Mouse (Mus musculus) liver, embryonic 11.5 days (tissue): ENCODE results near the gene Cyp26a1. TPM values are rescaled to one million over a fixed set of nuclear protein-coding genes. Genes with fewer than 3 reads are reported as not detected.

Experiments used
- ATAC-seq: fragments of 200-750 bp; cut with Nextera tagmentation; replicated peaks from 2 replicates; pipeline ENCODE4 v1.8.0; 2017; ENCODE audit warnings: moderate number of reproducible peaks, mild to moderate bottlenecking, moderate TSS enrichment, moderate library complexity; ENCODE audit not compliant: low FRiP score
- DNase-seq: peaks from one replicate; pipeline ENCODE4 v3.0.0-alpha.2; 2017; ENCODE audit warnings: low spot score
- H3K27ac ChIP-seq: fragments of 300-500 bp; sonication (generic); 2 replicates; pipeline ENCODE4 v1.5.1; 2014; ENCODE audit warnings: mild to moderate bottlenecking, low read depth, low read length, control low read depth
- H3K27me3 ChIP-seq: fragments of 300-500 bp; sonication (generic); replicated peaks from 2 replicates; pipeline ENCODE4 v1.6.1; 2014; ENCODE audit warnings: low read length, mixed read lengths; ENCODE audit not compliant: control insufficient read depth, insufficient read depth
- H3K36me3 ChIP-seq: fragments of 300-500 bp; sonication (generic); 2 replicates; pipeline ENCODE4 v1.6.1; 2014; ENCODE audit warnings: mild to moderate bottlenecking, low read length, moderate library complexity, mixed read lengths; ENCODE audit not compliant: control insufficient read depth, insufficient read depth
- H3K4me1 ChIP-seq: fragments of 300-500 bp; sonication (generic); replicated peaks from 2 replicates; pipeline ENCODE4 v1.6.1; 2014; ENCODE audit warnings: low read length, mixed read lengths; ENCODE audit not compliant: control insufficient read depth, insufficient read depth
- H3K4me2 ChIP-seq: fragments of 300-500 bp; sonication (generic); 2 replicates; pipeline ENCODE4 v1.6.1; 2014; ENCODE audit warnings: mild to moderate bottlenecking, control low read depth, moderate library complexity
- H3K4me3 ChIP-seq: fragments of 300-500 bp; sonication (generic); 2 replicates; pipeline ENCODE4 v1.5.1; 2014; ENCODE audit warnings: low read depth, low read length, control low read depth
- H3K9ac ChIP-seq: fragments of 300-500 bp; sonication (generic); 2 replicates; pipeline ENCODE4 v1.6.1; 2014; ENCODE audit warnings: low read depth, low read length, control low read depth
- H3K9me3 ChIP-seq: fragments of 300-500 bp; sonication (generic); 2 replicates; pipeline ENCODE4 v1.6.1; 2016; ENCODE audit warnings: low read length, inconsistent platforms, mixed read lengths; ENCODE audit not compliant: control insufficient read depth
- WGBS: fragments of 180-500 bp; shearing (Covaris S2); extraction: QIAGEN DNeasy Blood & Tissue Kit; methylation state at CpG from one replicate; pipeline ENCODE4 v1.1.7; 2014; 5-methylcytosine and 5-hydroxymethylcytosine counted together
- polyA plus RNA-seq: library from polyadenylated mRNA; unstranded; fragments of >200 nt; fragmentation: Nextera tagmentation; extraction: Ambion mirVana; gene quantifications from 2 replicates; pipeline ENCODE4 v1.2.1, GENCODE M21; 2014

The Cyp26a1 gene
- polyA plus RNA-seq, 1 experiment from 2014 or later: 0.63 TPM

- H3K4me1 ChIP-seq: no peaks in the 10 kb centered on the region
- no peak overlapping the region for H3K4me3 ChIP-seq
- no peaks in the 10 kb centered on the region for H3K36me3 ChIP-seq
- no peak overlapping the region for H3K27ac ChIP-seq
- ATAC-seq (no peak), DNase-seq (no peak)
- WGBS: 88% methylated on average over 5 of the region's 5 CpGs
- peaks cover 31% of the 10 kb centered on the region for H3K27me3 ChIP-seq
- H3K4me2 ChIP-seq: no peak overlapping the region
- no peak overlapping the region for H3K9ac ChIP-seq
- H3K9me3 ChIP-seq: no peaks in the 10 kb centered on the region
These were observed 8.1 kb downstream of the Cyp26a1 start for GRCm38 (mm10) chr19:37705722-37706121.

- no peaks in the 10 kb centered on the region for H3K4me1 ChIP-seq
- H3K9me3 ChIP-seq: no peaks in the 10 kb centered on the region
- H3K9ac ChIP-seq: no peak overlapping the region
- H3K4me3 ChIP-seq: no peak overlapping the region
- DNase-seq: no peak
- 53% methylated on average over 10 of the region's 10 CpGs for WGBS
- H3K4me2 ChIP-seq: no peak overlapping the region
- H3K27me3 ChIP-seq: no peaks in the 10 kb centered on the region
- no peak overlapping the region for H3K27ac ChIP-seq
- no peaks in the 10 kb centered on the region for H3K36me3 ChIP-seq
- ATAC-seq: no peak
These were observed 17.1 kb downstream of the Cyp26a1 start for GRCm38 (mm10) chr19:37714681-37715080.

- no peaks in the 10 kb centered on the region for H3K4me1 ChIP-seq
- DNase-seq: no peak
- H3K9me3 ChIP-seq: no peaks in the 10 kb centered on the region
- no peak overlapping the region for H3K9ac ChIP-seq
- WGBS: 26% methylated on average over 1 of the region's 1 CpGs
- H3K27ac ChIP-seq: no peak overlapping the region
- ATAC-seq: no peak
- H3K36me3 ChIP-seq: no peaks in the 10 kb centered on the region
- no peaks in the 10 kb centered on the region for H3K27me3 ChIP-seq
- no peak overlapping the region for H3K4me2 ChIP-seq
- H3K4me3 ChIP-seq: no peak overlapping the region
These were observed 18.4 kb downstream of the Cyp26a1 start for GRCm38 (mm10) chr19:37715980-37716379.

- no peaks in the 10 kb centered on the region for H3K36me3 ChIP-seq
- WGBS: 82% methylated on average over 12 of the region's 12 CpGs
- H3K4me2 ChIP-seq: no peak overlapping the region
- H3K9me3 ChIP-seq: no peaks in the 10 kb centered on the region
- H3K9ac ChIP-seq: no peak overlapping the region
- no peaks in the 10 kb centered on the region for H3K27me3 ChIP-seq
- ATAC-seq (no peak), DNase-seq (no peak)
- no peaks in the 10 kb centered on the region for H3K4me1 ChIP-seq
- no peak overlapping the region for H3K27ac ChIP-seq
- H3K4me3 ChIP-seq: no peak overlapping the region
These were observed 19.1 kb downstream of the Cyp26a1 start for GRCm38 (mm10) chr19:37716524-37717175.

GRCm38 (mm10) chr19:37719166-37719565 lies 21.6 kb downstream of the Cyp26a1 start:
- 3% methylated on average over 1 of the region's 1 CpGs for WGBS
- H3K9ac ChIP-seq: no peak overlapping the region
- no peak overlapping the region for H3K27ac ChIP-seq
- H3K36me3 ChIP-seq: no peaks in the 10 kb centered on the region
- H3K9me3 ChIP-seq: no peaks in the 10 kb centered on the region
- H3K4me1 ChIP-seq: no peaks in the 10 kb centered on the region
- DNase-seq: no peak
- no peak overlapping the region for H3K4me2 ChIP-seq
- ATAC-seq: no peak
- no peaks in the 10 kb centered on the region for H3K27me3 ChIP-seq
- H3K4me3 ChIP-seq: no peak overlapping the region

GRCm38 (mm10) chr19:37724591-37724990 lies 27.0 kb downstream of the Cyp26a1 start:
- Histone ChIP-seq H3K9ac (no peak overlapping the region), H3K4me3 (no peak overlapping the region), H3K4me1 (no peaks in the 10 kb centered on the region), H3K27ac (no peak overlapping the region), H3K27me3 (no peaks in the 10 kb centered on the region), H3K36me3 (no peaks in the 10 kb centered on the region), H3K9me3 (no peaks in the 10 kb centered on the region), H3K4me2 (no peak overlapping the region)
- WGBS: 93% methylated on average over 5 of the region's 5 CpGs
- no peak for DNase-seq
- ATAC-seq: no peak

- ATAC-seq (no peak), DNase-seq (no peak)
- Histone ChIP-seq H3K4me3 (no peak overlapping the region), H3K4me1 (no peaks in the 10 kb centered on the region), H3K36me3 (no peaks in the 10 kb centered on the region), H3K9me3 (no peaks in the 10 kb centered on the region), H3K4me2 (no peak overlapping the region), H3K27me3 (no peaks in the 10 kb centered on the region), H3K9ac (no peak overlapping the region), H3K27ac (no peak overlapping the region)
- 89% methylated on average over 7 of the region's 7 CpGs for WGBS
These were observed 29.0 kb downstream of the Cyp26a1 start for GRCm38 (mm10) chr19:37726585-37726984.

GRCm38 (mm10) chr19:37727366-37727765 lies 29.8 kb downstream of the Cyp26a1 start:
- H3K27me3 ChIP-seq: no peaks in the 10 kb centered on the region
- WGBS: 86% methylated on average over 2 of the region's 2 CpGs
- no peaks in the 10 kb centered on the region for H3K4me1 ChIP-seq
- H3K27ac ChIP-seq: no peak overlapping the region
- no peak overlapping the region for H3K9ac ChIP-seq
- no peak overlapping the region for H3K4me3 ChIP-seq
- no peak for ATAC-seq
- no peaks in the 10 kb centered on the region for H3K9me3 ChIP-seq
- H3K36me3 ChIP-seq: no peaks in the 10 kb centered on the region
- no peak overlapping the region for H3K4me2 ChIP-seq
- no peak for DNase-seq

- Histone ChIP-seq H3K9me3 (no peaks in the 10 kb centered on the region), H3K4me2 (no peak overlapping the region), H3K27ac (no peak overlapping the region), H3K4me3 (no peak overlapping the region), H3K36me3 (no peaks in the 10 kb centered on the region), H3K4me1 (no peaks in the 10 kb centered on the region; the same call in 1 of the 2 replicates), H3K9ac (no peak overlapping the region), H3K27me3 (no peaks in the 10 kb centered on the region)
- DNase-seq: no peak
- WGBS: 89% methylated on average over 8 of the region's 8 CpGs
- ATAC-seq: no peak
These were observed 37.8 kb downstream of the Cyp26a1 start for GRCm38 (mm10) chr19:37735426-37735825.
